Mouse (Mus musculus) embryonic facial prominence, embryonic 10.5 days (tissue): ENCODE data around the gene Crim1. TPM values are rescaled to one million over a fixed set of nuclear protein-coding genes. Genes with fewer than 3 reads are reported as not detected.

ENCODE experiments used
- DNase-seq: peaks from one replicate; pipeline ENCODE4 v3.0.0-alpha.2; 2017; ENCODE audit warnings: low spot score
- H3K27ac ChIP-seq: fragments of 300-500 bp; sonication (generic); replicated peaks from 2 replicates; pipeline ENCODE4 v1.5.1; 2016; ENCODE audit warnings: mild to moderate bottlenecking
- H3K27me3 ChIP-seq: fragments of 300-500 bp; sonication (generic); replicated peaks from 2 replicates; pipeline ENCODE4 v1.6.1; 2016; ENCODE audit warnings: low read depth, mild to moderate bottlenecking; ENCODE audit not compliant: poor library complexity, severe bottlenecking
- H3K36me3 ChIP-seq: fragments of 300-500 bp; sonication (generic); replicated peaks from 2 replicates; pipeline ENCODE4 v1.6.1; 2016; ENCODE audit warnings: mild to moderate bottlenecking, moderate library complexity
- H3K4me1 ChIP-seq: fragments of 300-500 bp; sonication (generic); 2 replicates; pipeline ENCODE4 v1.6.1; 2016
- H3K4me3 ChIP-seq: fragments of 300-500 bp; sonication (generic); 2 replicates; pipeline ENCODE4 v1.5.1; 2016; ENCODE audit warnings: mild to moderate bottlenecking, moderate library complexity
- H3K9me3 ChIP-seq: fragments of 300-500 bp; sonication (generic); 2 replicates; pipeline ENCODE4 v1.6.1; 2016; ENCODE audit warnings: mild to moderate bottlenecking
- WGBS: fragments of 180-500 bp; shearing (Covaris S2); methylation state at CpG from one replicate; pipeline ENCODE4 v1.1.7; 2016; 5-methylcytosine and 5-hydroxymethylcytosine counted together
- polyA plus RNA-seq: library from polyadenylated mRNA; unstranded; fragments of >200 nt; fragmentation: Nextera tagmentation; extraction: Ambion mirVana; gene quantifications from 2 replicates; pipeline ENCODE4 v1.2.1, GENCODE M21; 2016

Gene Crim1
- polyA plus RNA-seq, 1 experiment from 2014 or later, result 2.2 TPM

GRCm38 (mm10) chr17:78199231-78199625 is 820 bp upstream of the Crim1 start:
- DNase-seq, result no peak
- Histone ChIP-seq H3K9me3 (no peaks in the 10 kb centered on the region), H3K27ac (peak overlapping the region; percentile 94), H3K27me3 (peaks cover 28% of the 10 kb centered on the region), H3K36me3 (no peaks in the 10 kb centered on the region), H3K4me3 (peak overlapping the region; percentile 81), H3K4me1 (peaks cover 32% of the 10 kb centered on the region)
- 4% methylated on average over 7 of the region's 7 CpGs for WGBS

GRCm38 (mm10) chr17:78200561-78201220 is 643 bp downstream of the Crim1 start:
- no peaks in the 10 kb centered on the region for H3K36me3 ChIP-seq
- WGBS, result under 1% methylated on average over 73 of the region's 73 CpGs
- peaks cover 28% of the 10 kb centered on the region for H3K27me3 ChIP-seq
- no peaks in the 10 kb centered on the region for H3K9me3 ChIP-seq
- peak overlapping the region; percentile 81 for H3K4me3 ChIP-seq
- H3K27ac ChIP-seq, result peak overlapping the region; percentile 94
- DNase-seq, result peak; percentile 77
- H3K4me1 ChIP-seq, result peaks cover 32% of the 10 kb centered on the region

DNA sequence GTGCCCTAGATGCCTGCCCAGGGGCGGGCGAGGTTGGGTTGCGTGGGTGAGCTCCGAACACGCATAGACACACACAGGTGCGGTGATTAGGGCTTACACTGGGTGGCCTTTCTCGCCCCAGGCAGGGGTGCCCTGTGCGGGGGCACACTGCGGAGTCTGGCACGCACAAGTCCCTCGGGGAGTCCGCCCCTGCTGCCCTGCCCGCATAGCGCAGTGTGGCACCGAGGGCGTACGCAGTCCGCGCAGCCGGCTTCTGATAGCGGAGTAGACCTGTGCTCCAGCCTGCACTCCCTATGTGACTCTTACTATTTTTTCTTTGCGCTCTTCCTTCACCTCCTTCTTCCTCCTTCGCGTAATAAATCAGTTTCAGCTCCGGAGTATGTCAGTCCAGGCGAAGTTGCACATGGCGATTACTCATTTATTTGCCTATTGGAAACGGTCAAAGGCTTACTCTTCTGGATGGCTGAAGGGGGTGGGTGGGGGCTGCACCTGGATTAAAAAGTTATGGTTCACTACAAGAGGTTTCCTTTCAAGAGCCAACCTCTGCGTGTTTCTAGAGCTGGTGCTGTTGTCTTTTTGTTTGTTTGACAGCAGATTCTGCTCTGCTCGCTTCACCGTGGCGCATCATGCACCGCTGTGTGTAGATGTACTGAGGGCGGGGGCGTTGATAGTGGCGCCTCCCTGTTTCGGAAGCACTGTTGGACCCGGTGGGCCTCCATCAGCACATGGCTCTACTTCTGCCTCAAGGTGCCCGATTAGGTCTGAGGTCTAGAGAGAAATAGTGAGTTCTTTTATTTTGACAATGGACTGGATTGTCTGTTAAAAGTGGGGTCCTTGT is 1.4 kb downstream of the Crim1 start:
- peak overlapping the region; percentile 94 for H3K27ac ChIP-seq
- under 1% methylated on average over 39 of the region's 39 CpGs for WGBS
- H3K4me3 ChIP-seq, result peak overlapping the region; percentile 81
- DNase-seq, result peak; percentile 61
- H3K9me3 ChIP-seq, result no peaks in the 10 kb centered on the region
- peaks cover 40% of the 10 kb centered on the region for H3K4me1 ChIP-seq
- H3K36me3 ChIP-seq, result no peaks in the 10 kb centered on the region
- peaks cover 24% of the 10 kb centered on the region for H3K27me3 ChIP-seq

DNA sequence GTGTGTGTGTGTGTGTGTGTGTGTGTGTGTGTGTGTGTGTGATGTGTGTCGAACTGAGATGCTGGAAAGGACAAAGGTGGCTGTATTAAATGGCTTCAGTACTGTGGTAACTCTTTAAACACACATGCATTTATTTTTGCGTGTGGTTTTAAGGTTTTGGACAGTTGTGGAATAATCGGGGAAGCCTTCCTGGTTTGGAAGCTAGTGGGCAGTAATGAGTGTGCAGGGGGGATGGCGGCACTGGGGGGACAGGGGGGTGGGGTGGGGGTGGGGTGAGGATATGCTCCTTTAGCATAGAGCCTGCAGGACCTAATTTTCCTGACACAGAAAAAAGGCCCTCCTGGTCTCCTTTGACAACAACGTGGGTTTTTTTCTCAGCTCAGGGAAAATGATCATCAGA is 2.2 kb downstream of the Crim1 start:
- H3K4me3 ChIP-seq, result peak overlapping the region; percentile 81
- H3K9me3 ChIP-seq, result no peaks in the 10 kb centered on the region
- DNase-seq, result no peak
- no peak overlapping the region for H3K27ac ChIP-seq
- WGBS, result 8% methylated on average over 5 of the region's 5 CpGs
- no peaks in the 10 kb centered on the region for H3K36me3 ChIP-seq
- H3K27me3 ChIP-seq, result peaks cover 22% of the 10 kb centered on the region
- peaks cover 48% of the 10 kb centered on the region for H3K4me1 ChIP-seq

- Histone ChIP-seq H3K4me3 (peak overlapping the region; percentile 81), H3K27ac (no peak overlapping the region), H3K36me3 (no peaks in the 10 kb centered on the region), H3K9me3 (no peaks in the 10 kb centered on the region), H3K4me1 (peaks cover 53% of the 10 kb centered on the region), H3K27me3 (peaks cover 17% of the 10 kb centered on the region)
- WGBS, result 36% methylated on average over 3 of the region's 3 CpGs
- DNase-seq, result no peak
Observed at GRCm38 (mm10) chr17:78202756-78203155, 2.7 kb downstream of the Crim1 start.

GRCm38 (mm10) chr17:78203478-78203877 is 3.4 kb downstream of the Crim1 start:
- H3K4me1 ChIP-seq, result peaks cover 60% of the 10 kb centered on the region
- H3K36me3 ChIP-seq, result no peaks in the 10 kb centered on the region
- no peak for DNase-seq
- WGBS, result 60% methylated on average over 5 of the region's 5 CpGs
- H3K27me3 ChIP-seq, result peaks cover 9% of the 10 kb centered on the region
- H3K9me3 ChIP-seq, result no peaks in the 10 kb centered on the region
- H3K27ac ChIP-seq, result no peak overlapping the region
- no peak overlapping the region for H3K4me3 ChIP-seq

- no peaks in the 10 kb centered on the region for H3K9me3 ChIP-seq
- H3K27ac ChIP-seq, result no peak overlapping the region
- WGBS, result 37% methylated on average over 2 of the region's 2 CpGs
- no peak for DNase-seq
- H3K4me3 ChIP-seq, result no peak overlapping the region
- no peaks in the 10 kb centered on the region; the same call in 1 of the 2 replicates for H3K36me3 ChIP-seq
- H3K4me1 ChIP-seq, result peaks cover 54% of the 10 kb centered on the region
- H3K27me3 ChIP-seq, result 0 out of 2 replicates have a peak, but pooled peaks cover 3% of the 10 kb centered on the region
Observed at GRCm38 (mm10) chr17:78206421-78206820, 6.4 kb downstream of the Crim1 start.

DNA sequence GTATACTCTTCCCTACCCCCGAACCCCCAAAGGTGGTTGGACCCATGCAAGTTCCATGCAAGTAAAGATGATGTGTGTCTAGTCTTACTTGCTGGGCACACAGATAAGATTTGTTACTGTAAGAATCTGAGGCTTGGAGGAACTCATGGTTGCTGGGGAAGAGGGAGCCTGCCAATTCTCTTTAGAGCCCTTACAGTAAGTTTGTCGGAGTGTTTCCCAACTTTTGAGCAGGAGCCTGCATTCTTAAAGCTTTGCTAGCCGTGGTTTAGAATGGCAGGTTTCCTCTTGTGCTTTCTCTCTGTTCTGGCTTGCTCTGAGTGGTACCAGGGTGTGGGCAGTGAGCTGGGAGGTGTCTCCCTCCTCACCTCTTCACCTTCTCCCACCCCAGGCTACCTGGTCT is 7.2 kb downstream of the Crim1 start:
- Histone ChIP-seq H3K9me3 (no peaks in the 10 kb centered on the region), H3K27ac (no peak overlapping the region), H3K4me3 (no peak overlapping the region), H3K4me1 (peaks cover 51% of the 10 kb centered on the region), H3K36me3 (no peaks in the 10 kb centered on the region; the same call in 1 of the 2 replicates), H3K27me3 (no peaks in the 10 kb centered on the region)
- DNase-seq, result no peak
- 79% methylated on average over 3 of the region's 3 CpGs for WGBS

- WGBS, result 45% methylated on average over 3 of the region's 3 CpGs
- no peaks in the 10 kb centered on the region for H3K9me3 ChIP-seq
- peak; percentile 23 for DNase-seq
Observed at GRCm38 (mm10) chr17:78208805-78209204, 8.8 kb downstream of the Crim1 start.

GRCm38 (mm10) chr17:78209646-78210045 is 9.6 kb downstream of the Crim1 start:
- peaks cover 58% of the 10 kb centered on the region for H3K4me1 ChIP-seq
- H3K27me3 ChIP-seq, result no peaks in the 10 kb centered on the region
- no peak for DNase-seq
- H3K9me3 ChIP-seq, result no peaks in the 10 kb centered on the region
- H3K27ac ChIP-seq, result no peak overlapping the region
- H3K36me3 ChIP-seq, result peaks cover 5% of the 10 kb centered on the region; the same call in 1 of the 2 replicates
- H3K4me3 ChIP-seq, result no peak overlapping the region
- WGBS, result 84% methylated on average over 2 of the region's 2 CpGs

More at GRCm38 (mm10) chr17:78208805-78209204, 8.8 kb downstream of the Crim1 start:
- H3K27me3 ChIP-seq, result no peaks in the 10 kb centered on the region
- no peaks in the 10 kb centered on the region; the same call in 1 of the 2 replicates for H3K36me3 ChIP-seq
- no peak overlapping the region for H3K27ac ChIP-seq
- H3K4me3 ChIP-seq, result no peak overlapping the region
- peaks cover 55% of the 10 kb centered on the region for H3K4me1 ChIP-seq

GRCm38 (mm10) chr17:78211881-78212280 is 11.8 kb downstream of the Crim1 start:
- 46% methylated on average over 5 of the region's 5 CpGs for WGBS
- peaks cover 57% of the 10 kb centered on the region for H3K4me1 ChIP-seq
- no peak overlapping the region for H3K27ac ChIP-seq
- no peaks in the 10 kb centered on the region for H3K9me3 ChIP-seq
- peaks cover 6% of the 10 kb centered on the region; the same call in 1 of the 2 replicates for H3K36me3 ChIP-seq
- no peak for DNase-seq
- H3K27me3 ChIP-seq, result no peaks in the 10 kb centered on the region
- H3K4me3 ChIP-seq, result no peak overlapping the region

DNA sequence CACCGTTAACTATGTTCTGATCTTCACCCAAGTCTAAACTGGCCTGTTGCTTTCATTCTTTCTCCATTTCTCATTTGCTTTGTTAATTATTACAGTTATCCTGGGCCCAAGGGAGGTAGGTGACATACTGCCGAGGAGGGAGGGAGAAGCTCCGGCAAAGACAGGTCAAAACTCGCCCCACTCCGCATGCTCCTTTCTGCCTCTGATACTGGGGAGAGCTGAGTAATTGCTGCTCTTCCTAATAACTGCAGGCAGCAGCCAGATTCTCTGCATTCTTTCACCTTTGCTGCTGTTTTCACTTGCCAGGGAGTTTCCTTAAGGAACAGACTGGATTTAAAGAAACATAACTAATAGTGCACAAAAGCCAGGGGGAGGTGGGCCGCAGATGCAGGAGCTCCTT is 13.1 kb downstream of the Crim1 start:
- WGBS, result 51% methylated on average over 6 of the region's 6 CpGs
- peak; percentile 19 for DNase-seq
- H3K36me3 ChIP-seq, result peaks cover 6% of the 10 kb centered on the region; the same call in 1 of the 2 replicates
- no peaks in the 10 kb centered on the region for H3K27me3 ChIP-seq
- H3K27ac ChIP-seq, result 0 out of 2 replicates have a peak overlapping the region, but pooled peaks have one; percentile 30
- H3K4me3 ChIP-seq, result no peak overlapping the region
- peaks cover 49% of the 10 kb centered on the region for H3K4me1 ChIP-seq
- H3K9me3 ChIP-seq, result no peaks in the 10 kb centered on the region
